Mouse (Mus musculus): ENCODE results near the gene Adarb2. TPM values are rescaled to one million over a fixed set of nuclear protein-coding genes. Genes with fewer than 3 reads are reported as not detected.

The Adarb2 gene
- total and polyA plus RNA-seq, 2 experiments: 0.09 TPM; not detected in 1

GRCm38 (mm10) chr13:8542684-8543083, 340.0 kb downstream of the Adarb2 start:
- no peaks in the 10 kb centered on the region for H3K36me3 ChIP-seq (ENCODE audit: control insufficient read depth, insufficient read depth, low read length)
- WGBS: 82% methylated on average over 2 of the region's 2 CpGs
- H3K27me3 ChIP-seq (ENCODE audit: control insufficient read depth, insufficient read depth, low read length): no peaks in the 10 kb centered on the region
- no peak for DNase-seq (ENCODE audit: extremely low read depth, low read depth, low spot score)
- TF ChIP-seq POLR2A (IDR thresholded peaks at IDR 0.05; ENCODE audit: extremely low read depth, insufficient read depth, low read length) (no peak), CTCF (IDR thresholded peaks at IDR 0.05; ENCODE audit: low read depth, low read length) (no peak)
- H3K27ac ChIP-seq (replicated peaks; ENCODE audit: insufficient read depth, low read depth, low read length): no peak overlapping the region
- no peaks in the 10 kb centered on the region for H3K4me1 ChIP-seq (ENCODE audit: control insufficient read depth, insufficient read depth, low read length)
- H3K4me3 ChIP-seq (ENCODE audit: insufficient read depth, low read depth, low read length): no peak overlapping the region
- H3K9ac ChIP-seq (ENCODE audit: low read depth, low read length): no peak overlapping the region
- no peaks in the 10 kb centered on the region for H3K79me2 ChIP-seq (ENCODE audit: control insufficient read depth, insufficient read depth, low read length)

GRCm38 (mm10) chr13:8552242-8552641, 349.6 kb downstream of the Adarb2 start:
- no peak for TF ChIP-seq POLR2A (IDR thresholded peaks at IDR 0.05; ENCODE audit: extremely low read depth, insufficient read depth, low read length)
- no peak for TF ChIP-seq CTCF (IDR thresholded peaks at IDR 0.05; ENCODE audit: low read depth, low read length)
- Histone ChIP-seq H3K79me2 (ENCODE audit: control insufficient read depth, insufficient read depth, low read length) (no peaks in the 10 kb centered on the region), H3K27ac (replicated peaks; ENCODE audit: insufficient read depth, low read depth, low read length) (no peak overlapping the region), H3K36me3 (ENCODE audit: control insufficient read depth, insufficient read depth, low read length) (no peaks in the 10 kb centered on the region), H3K4me1 (ENCODE audit: control insufficient read depth, insufficient read depth, low read length) (no peaks in the 10 kb centered on the region), H3K9ac (ENCODE audit: low read depth, low read length) (no peak overlapping the region), H3K27me3 (ENCODE audit: control insufficient read depth, insufficient read depth, low read length) (no peaks in the 10 kb centered on the region), H3K4me3 (ENCODE audit: insufficient read depth, low read depth, low read length) (no peak overlapping the region)
- 70% methylated on average over 2 of the region's 2 CpGs for WGBS
- no peak for DNase-seq (ENCODE audit: extremely low read depth, low read depth, low spot score)

GRCm38 (mm10) chr13:8557784-8558183, 355.1 kb downstream of the Adarb2 start:
- H3K4me1 ChIP-seq (ENCODE audit: control insufficient read depth, insufficient read depth, low read length): no peaks in the 10 kb centered on the region
- no peak for DNase-seq (ENCODE audit: extremely low read depth, low read depth, low spot score)
- H3K27ac ChIP-seq (replicated peaks; ENCODE audit: insufficient read depth, low read depth, low read length): no peak overlapping the region
- no peaks in the 10 kb centered on the region for H3K36me3 ChIP-seq (ENCODE audit: control insufficient read depth, insufficient read depth, low read length)
- no peaks in the 10 kb centered on the region for H3K79me2 ChIP-seq (ENCODE audit: control insufficient read depth, insufficient read depth, low read length)
- TF ChIP-seq POLR2A (IDR thresholded peaks at IDR 0.05; ENCODE audit: extremely low read depth, insufficient read depth, low read length): no peak
- no peak for TF ChIP-seq CTCF (IDR thresholded peaks at IDR 0.05; ENCODE audit: low read depth, low read length)
- 81% methylated on average over 4 of the region's 4 CpGs for WGBS
- no peaks in the 10 kb centered on the region for H3K27me3 ChIP-seq (ENCODE audit: control insufficient read depth, insufficient read depth, low read length)
- no peak overlapping the region for H3K9ac ChIP-seq (ENCODE audit: low read depth, low read length)
- no peak overlapping the region for H3K4me3 ChIP-seq (ENCODE audit: insufficient read depth, low read depth, low read length)

- H3K27me3 ChIP-seq (ENCODE audit: control insufficient read depth, insufficient read depth, low read length): no peaks in the 10 kb centered on the region
- DNase-seq (ENCODE audit: extremely low read depth, low read depth, low spot score): no peak
- H3K4me1 ChIP-seq (ENCODE audit: control insufficient read depth, insufficient read depth, low read length): no peaks in the 10 kb centered on the region
- no peaks in the 10 kb centered on the region for H3K79me2 ChIP-seq (ENCODE audit: control insufficient read depth, insufficient read depth, low read length)
- no peaks in the 10 kb centered on the region for H3K36me3 ChIP-seq (ENCODE audit: control insufficient read depth, insufficient read depth, low read length)
- TF ChIP-seq CTCF (IDR thresholded peaks at IDR 0.05; ENCODE audit: low read depth, low read length): no peak
- no peak for TF ChIP-seq POLR2A (IDR thresholded peaks at IDR 0.05; ENCODE audit: extremely low read depth, insufficient read depth, low read length)
- H3K27ac ChIP-seq (replicated peaks; ENCODE audit: insufficient read depth, low read depth, low read length): no peak overlapping the region
- no peak overlapping the region for H3K4me3 ChIP-seq (ENCODE audit: insufficient read depth, low read depth, low read length)
- no peak overlapping the region for H3K9ac ChIP-seq (ENCODE audit: low read depth, low read length)
Measured at GRCm38 (mm10) chr13:8560485-8560884, 357.8 kb downstream of the Adarb2 start.

GRCm38 (mm10) chr13:8563161-8563560, 360.5 kb downstream of the Adarb2 start:
- Histone ChIP-seq H3K4me3 (ENCODE audit: insufficient read depth, low read depth, low read length) (no peak overlapping the region), H3K27me3 (ENCODE audit: control insufficient read depth, insufficient read depth, low read length) (no peaks in the 10 kb centered on the region), H3K4me1 (ENCODE audit: control insufficient read depth, insufficient read depth, low read length) (no peaks in the 10 kb centered on the region), H3K79me2 (ENCODE audit: control insufficient read depth, insufficient read depth, low read length) (no peaks in the 10 kb centered on the region), H3K36me3 (ENCODE audit: control insufficient read depth, insufficient read depth, low read length) (no peaks in the 10 kb centered on the region), H3K9ac (ENCODE audit: low read depth, low read length) (no peak overlapping the region), H3K27ac (replicated peaks; ENCODE audit: insufficient read depth, low read depth, low read length) (no peak overlapping the region)
- WGBS: 84% methylated on average over 7 of the region's 7 CpGs
- DNase-seq (ENCODE audit: extremely low read depth, low read depth, low spot score): no peak
- TF ChIP-seq POLR2A (IDR thresholded peaks at IDR 0.05; ENCODE audit: extremely low read depth, insufficient read depth, low read length) (no peak), CTCF (IDR thresholded peaks at IDR 0.05; ENCODE audit: low read depth, low read length) (no peak)

- no peak overlapping the region for H3K27ac ChIP-seq (replicated peaks; ENCODE audit: insufficient read depth, low read depth, low read length)
- H3K9ac ChIP-seq (ENCODE audit: low read depth, low read length): no peak overlapping the region
- no peak overlapping the region for H3K4me3 ChIP-seq (ENCODE audit: insufficient read depth, low read depth, low read length)
- no peaks in the 10 kb centered on the region for H3K36me3 ChIP-seq (ENCODE audit: control insufficient read depth, insufficient read depth, low read length)
- H3K27me3 ChIP-seq (ENCODE audit: control insufficient read depth, insufficient read depth, low read length): no peaks in the 10 kb centered on the region
- no peaks in the 10 kb centered on the region for H3K4me1 ChIP-seq (ENCODE audit: control insufficient read depth, insufficient read depth, low read length)
- H3K79me2 ChIP-seq (ENCODE audit: control insufficient read depth, insufficient read depth, low read length): no peaks in the 10 kb centered on the region
- DNase-seq (ENCODE audit: extremely low read depth, low read depth, low spot score): no peak
- TF ChIP-seq POLR2A (IDR thresholded peaks at IDR 0.05; ENCODE audit: extremely low read depth, insufficient read depth, low read length): no peak
- TF ChIP-seq CTCF (IDR thresholded peaks at IDR 0.05; ENCODE audit: low read depth, low read length): no peak
- WGBS: 75% methylated on average over 15 of the region's 15 CpGs
Measured at GRCm38 (mm10) chr13:8567111-8568026, 364.7 kb downstream of the Adarb2 start.
